Mouse (Mus musculus): ENCODE results near the gene Aasdh. TPM values are rescaled to one million over a fixed set of nuclear protein-coding genes. Genes with fewer than 3 reads are reported as not detected.

Aasdh gene
- total and polyA plus RNA-seq, 3 experiments: 20.7 to 26.5 TPM; not detected in 1

GRCm38 (mm10) chr5:76924296-76924695 lies 19.0 kb upstream of the Aasdh start (continued):
- TF ChIP-seq CHD2 (IDR thresholded peaks at IDR 0.05; ENCODE audit: low read length) (no peak), POLR2AphosphoS5 (IDR thresholded peaks at IDR 0.05; ENCODE audit: borderline replicate concordance, low read depth, low read length) (no peak), TAL1 (IDR thresholded peaks at IDR 0.05; ENCODE audit: low read length) (no peak), RAD21 (IDR thresholded peaks at IDR 0.05; ENCODE audit: low read depth, low read length) (no peak)

- TF ChIP-seq UBTF (IDR thresholded peaks at IDR 0.05; ENCODE audit: borderline replicate concordance, insufficient read depth, low read depth, low read length) (no peak), MAFK (IDR thresholded peaks at IDR 0.05; ENCODE audit: borderline replicate concordance, low read depth, low read length) (no peak), ZMIZ1 (IDR thresholded peaks at IDR 0.05; ENCODE audit: low read depth, low read length) (no peak), MXI1 (IDR thresholded peaks at IDR 0.05; ENCODE audit: low read depth, low read length) (no peak), EP300 (IDR thresholded peaks at IDR 0.05; ENCODE audit: low read depth in 1 of 2, low read length in 2 of 2) (no peak), BHLHE40 (IDR thresholded peaks at IDR 0.05; ENCODE audit: borderline replicate concordance, low read depth, low read length) (no peak), RAD21 (IDR thresholded peaks at IDR 0.05; ENCODE audit: low read depth, low read length) (no peak), CHD1 (IDR thresholded peaks at IDR 0.05; ENCODE audit: low read depth, low read length) (no peak), NELFE (IDR thresholded peaks at IDR 0.05; ENCODE audit: low read depth, low read length) (no peak), USF2 (IDR thresholded peaks at IDR 0.05; ENCODE audit: borderline replicate concordance in 1 of 2, insufficient read depth in 1 of 2, low read depth in 1 of 2, low read length in 2 of 2) (no peak), POLR2A (IDR thresholded peaks at IDR 0.05; ENCODE audit: control insufficient read depth in 1 of 2, insufficient read depth in 1 of 2, low read depth in 1 of 2, low read length in 2 of 2, poor library complexity in 1 of 2) (no peak), MAZ (IDR thresholded peaks at IDR 0.05; ENCODE audit: low read depth, low read length) (no peak), POLR2AphosphoS5 (IDR thresholded peaks at IDR 0.05; ENCODE audit: borderline replicate concordance, low read depth, low read length) (no peak), CHD2 (IDR thresholded peaks at IDR 0.05; ENCODE audit: low read length) (no peak), MAX (IDR thresholded peaks at IDR 0.05; ENCODE audit: low read length) (no peak), MEF2A (IDR thresholded peaks at IDR 0.05; ENCODE audit: extremely low read depth, insufficient replicate concordance, low read depth, low read length, poor library complexity, severe bottlenecking) (no peak), KAT2A (conservative IDR thresholded peaks at IDR 0.05; ENCODE audit: low read depth, low read length) (no peak), JUND (IDR thresholded peaks at IDR 0.05; ENCODE audit: low read depth, low read length) (no peak), ZNF384 (IDR thresholded peaks at IDR 0.05; ENCODE audit: low read depth, low read length) (no peak)
- Histone ChIP-seq H3K9me3 (replicated peaks; ENCODE audit: insufficient read depth, low read length) (no peaks in the 10 kb centered on the region), H3K4me3 (ENCODE audit: control insufficient read depth in 1 of 2, insufficient read depth in 1 of 2, low read depth in 2 of 2, low read length in 2 of 2) (no peak overlapping the region), H3K27ac (ENCODE audit: control insufficient read depth, low read depth, low read length) (no peak overlapping the region), H3K4me1 (ENCODE audit: control insufficient read depth in 1 of 2, insufficient read depth in 2 of 2, low read length in 2 of 2) (peaks cover 5 to 6% of the 10 kb centered on the region in 2 experiments), H3K79me2 (ENCODE audit: control insufficient read depth, insufficient read depth, low read length, poor library complexity) (peaks cover 17% of the 10 kb centered on the region), H3K36me3 (ENCODE audit: control insufficient read depth in 1 of 2, insufficient read depth in 2 of 2, low read length in 2 of 2) (peaks cover 9 to 68% of the 10 kb centered on the region in 2 experiments), H3K27me3 (ENCODE audit: control insufficient read depth in 1 of 2, insufficient read depth in 2 of 2, low read length in 2 of 2) (no peaks in the 10 kb centered on the region), H3K9ac (ENCODE audit: control insufficient read depth, low read depth, low read length, poor library complexity, severe bottlenecking) (no peak overlapping the region)
- no peak for DNase-seq (ENCODE audit: low read depth, low spot score)
Observed at GRCm38 (mm10) chr5:76923428-76923827, 18.1 kb upstream of the Aasdh start.

Measured in MEL (cell line).